Mouse (Mus musculus): ENCODE data around the gene Dst. TPM values are rescaled to one million over a fixed set of nuclear protein-coding genes. Genes with fewer than 3 reads are reported as not detected.

Gene Dst
- polyA plus RNA-seq, 1 experiment from 2014 or later, result 13.4 TPM

- Histone ChIP-seq H3K4me1 (replicated peaks; ENCODE audit: control insufficient read depth, insufficient read depth, low read length) (no peaks in the 10 kb centered on the region), H3K9ac (ENCODE audit: low read length) (no peak overlapping the region), H3K4me2 (ENCODE audit: low read depth, low read length) (no peak overlapping the region), H3K9me3 (ENCODE audit: control insufficient read depth, low read length) (no peaks in the 10 kb centered on the region), H3K27me3 (ENCODE audit: control insufficient read depth, insufficient read depth, low read depth, low read length) (no peaks in the 10 kb centered on the region), H3K36me3 (ENCODE audit: control insufficient read depth, insufficient read depth, low read length) (no peaks in the 10 kb centered on the region), H3K27ac (ENCODE audit: low read length) (no peak overlapping the region), H3K4me3 (ENCODE audit: low read length) (no peak overlapping the region)
- ATAC-seq (ENCODE audit: low read depth), result no peak
- 73% methylated on average over 11 of the region's 11 CpGs for WGBS
Measured at GRCm38 (mm10) chr1:33940364-33940928, 32.4 kb downstream of the Dst start.

- no peaks in the 10 kb centered on the region for H3K4me1 ChIP-seq (replicated peaks; ENCODE audit: control insufficient read depth, insufficient read depth, low read length)
- no peaks in the 10 kb centered on the region for H3K9me3 ChIP-seq (ENCODE audit: control insufficient read depth, low read length)
- ATAC-seq (ENCODE audit: low read depth), result no peak
- WGBS, result 78% methylated on average over 8 of the region's 8 CpGs
- no peak overlapping the region for H3K4me3 ChIP-seq (ENCODE audit: low read length)
- no peaks in the 10 kb centered on the region for H3K36me3 ChIP-seq (ENCODE audit: control insufficient read depth, insufficient read depth, low read length)
- no peak overlapping the region for H3K4me2 ChIP-seq (ENCODE audit: low read depth, low read length)
- H3K27me3 ChIP-seq (ENCODE audit: control insufficient read depth, insufficient read depth, low read depth, low read length), result no peaks in the 10 kb centered on the region
- H3K27ac ChIP-seq (ENCODE audit: low read length), result no peak overlapping the region
- no peak overlapping the region for H3K9ac ChIP-seq (ENCODE audit: low read length)
Measured at GRCm38 (mm10) chr1:33942638-33943037, 34.6 kb downstream of the Dst start.

GRCm38 (mm10) chr1:33943943-33944342, 35.9 kb downstream of the Dst start:
- no peaks in the 10 kb centered on the region for H3K27me3 ChIP-seq (ENCODE audit: control insufficient read depth, insufficient read depth, low read depth, low read length)
- H3K9ac ChIP-seq (ENCODE audit: low read length), result no peak overlapping the region
- H3K36me3 ChIP-seq (ENCODE audit: control insufficient read depth, insufficient read depth, low read length), result no peaks in the 10 kb centered on the region
- H3K27ac ChIP-seq (ENCODE audit: low read length), result no peak overlapping the region
- H3K4me1 ChIP-seq (replicated peaks; ENCODE audit: control insufficient read depth, insufficient read depth, low read length), result no peaks in the 10 kb centered on the region
- H3K4me2 ChIP-seq (ENCODE audit: low read depth, low read length), result no peak overlapping the region
- no peaks in the 10 kb centered on the region for H3K9me3 ChIP-seq (ENCODE audit: control insufficient read depth, low read length)
- 81% methylated on average over 2 of the region's 2 CpGs for WGBS
- ATAC-seq (ENCODE audit: low read depth), result no peak
- H3K4me3 ChIP-seq (ENCODE audit: low read length), result no peak overlapping the region

- no peak overlapping the region for H3K4me3 ChIP-seq (ENCODE audit: low read length)
Measured at GRCm38 (mm10) chr1:33944977-33945750, 37.1 kb downstream of the Dst start.

GRCm38 (mm10) chr1:33945756-33946155, 37.7 kb downstream of the Dst start:
- Histone ChIP-seq H3K36me3 (ENCODE audit: control insufficient read depth, insufficient read depth, low read length) (no peaks in the 10 kb centered on the region), H3K27me3 (ENCODE audit: control insufficient read depth, insufficient read depth, low read depth, low read length) (no peaks in the 10 kb centered on the region), H3K27ac (ENCODE audit: low read length) (no peak overlapping the region), H3K9me3 (ENCODE audit: control insufficient read depth, low read length) (no peaks in the 10 kb centered on the region), H3K9ac (ENCODE audit: low read length) (no peak overlapping the region), H3K4me2 (ENCODE audit: low read depth, low read length) (no peak overlapping the region), H3K4me3 (ENCODE audit: low read length) (no peak overlapping the region), H3K4me1 (replicated peaks; ENCODE audit: control insufficient read depth, insufficient read depth, low read length) (no peaks in the 10 kb centered on the region)
- no peak for ATAC-seq (ENCODE audit: low read depth)
- WGBS, result 86% methylated on average over 6 of the region's 6 CpGs

More at GRCm38 (mm10) chr1:33944977-33945750, 37.1 kb downstream of the Dst start:
- no peak overlapping the region for H3K27ac ChIP-seq (ENCODE audit: low read length)
- H3K36me3 ChIP-seq (ENCODE audit: control insufficient read depth, insufficient read depth, low read length), result no peaks in the 10 kb centered on the region
- H3K4me2 ChIP-seq (ENCODE audit: low read depth, low read length), result peak overlapping the region; percentile 38
- H3K4me1 ChIP-seq (replicated peaks; ENCODE audit: control insufficient read depth, insufficient read depth, low read length), result no peaks in the 10 kb centered on the region
- H3K9me3 ChIP-seq (ENCODE audit: control insufficient read depth, low read length), result no peaks in the 10 kb centered on the region
- no peak overlapping the region for H3K9ac ChIP-seq (ENCODE audit: low read length)
- H3K27me3 ChIP-seq (ENCODE audit: control insufficient read depth, insufficient read depth, low read depth, low read length), result no peaks in the 10 kb centered on the region
- 43% methylated on average over 17 of the region's 17 CpGs for WGBS
- ATAC-seq (ENCODE audit: low read depth), result peak; percentile 93

- ATAC-seq (ENCODE audit: low read depth), result no peak
- Histone ChIP-seq H3K9me3 (ENCODE audit: control insufficient read depth, low read length) (no peaks in the 10 kb centered on the region), H3K4me2 (ENCODE audit: low read depth, low read length) (no peak overlapping the region), H3K27ac (ENCODE audit: low read length) (no peak overlapping the region), H3K9ac (ENCODE audit: low read length) (no peak overlapping the region), H3K36me3 (ENCODE audit: control insufficient read depth, insufficient read depth, low read length) (no peaks in the 10 kb centered on the region), H3K4me3 (ENCODE audit: low read length) (no peak overlapping the region), H3K27me3 (ENCODE audit: control insufficient read depth, insufficient read depth, low read depth, low read length) (no peaks in the 10 kb centered on the region), H3K4me1 (replicated peaks; ENCODE audit: control insufficient read depth, insufficient read depth, low read length) (no peaks in the 10 kb centered on the region)
- WGBS, result 75% methylated on average over 12 of the region's 12 CpGs
Measured at GRCm38 (mm10) chr1:33946601-33947395, 38.8 kb downstream of the Dst start.

GRCm38 (mm10) chr1:33947838-33948237, 39.8 kb downstream of the Dst start:
- no peaks in the 10 kb centered on the region for H3K27me3 ChIP-seq (ENCODE audit: control insufficient read depth, insufficient read depth, low read depth, low read length)
- no peaks in the 10 kb centered on the region for H3K9me3 ChIP-seq (ENCODE audit: control insufficient read depth, low read length)
- no peaks in the 10 kb centered on the region for H3K4me1 ChIP-seq (replicated peaks; ENCODE audit: control insufficient read depth, insufficient read depth, low read length)
- ATAC-seq (ENCODE audit: low read depth), result no peak
- WGBS, result 79% methylated on average over 6 of the region's 6 CpGs
- H3K4me3 ChIP-seq (ENCODE audit: low read length), result no peak overlapping the region
- H3K27ac ChIP-seq (ENCODE audit: low read length), result no peak overlapping the region
- no peak overlapping the region for H3K9ac ChIP-seq (ENCODE audit: low read length)
- no peaks in the 10 kb centered on the region for H3K36me3 ChIP-seq (ENCODE audit: control insufficient read depth, insufficient read depth, low read length)
- H3K4me2 ChIP-seq (ENCODE audit: low read depth, low read length), result no peak overlapping the region

- 80% methylated on average over 5 of the region's 5 CpGs for WGBS
- H3K9ac ChIP-seq (ENCODE audit: low read length), result no peak overlapping the region
- no peak overlapping the region for H3K4me3 ChIP-seq (ENCODE audit: low read length)
- H3K36me3 ChIP-seq (ENCODE audit: control insufficient read depth, insufficient read depth, low read length), result no peaks in the 10 kb centered on the region
- no peaks in the 10 kb centered on the region for H3K4me1 ChIP-seq (replicated peaks; ENCODE audit: control insufficient read depth, insufficient read depth, low read length)
- H3K9me3 ChIP-seq (ENCODE audit: control insufficient read depth, low read length), result no peaks in the 10 kb centered on the region
- no peak for ATAC-seq (ENCODE audit: low read depth)
- H3K4me2 ChIP-seq (ENCODE audit: low read depth, low read length), result no peak overlapping the region
- no peak overlapping the region for H3K27ac ChIP-seq (ENCODE audit: low read length)
- H3K27me3 ChIP-seq (ENCODE audit: control insufficient read depth, insufficient read depth, low read depth, low read length), result no peaks in the 10 kb centered on the region
Measured at GRCm38 (mm10) chr1:33948511-33948910, 40.5 kb downstream of the Dst start.

GRCm38 (mm10) chr1:33955626-33956025, 47.6 kb downstream of the Dst start:
- Histone ChIP-seq H3K4me3 (ENCODE audit: low read length) (no peak overlapping the region), H3K4me1 (replicated peaks; ENCODE audit: control insufficient read depth, insufficient read depth, low read length) (no peaks in the 10 kb centered on the region), H3K4me2 (ENCODE audit: low read depth, low read length) (no peak overlapping the region), H3K27ac (ENCODE audit: low read length) (no peak overlapping the region), H3K9ac (ENCODE audit: low read length) (no peak overlapping the region), H3K27me3 (ENCODE audit: control insufficient read depth, insufficient read depth, low read depth, low read length) (no peaks in the 10 kb centered on the region), H3K36me3 (ENCODE audit: control insufficient read depth, insufficient read depth, low read length) (no peaks in the 10 kb centered on the region), H3K9me3 (ENCODE audit: control insufficient read depth, low read length) (no peaks in the 10 kb centered on the region)
- WGBS, result 88% methylated on average over 6 of the region's 6 CpGs
- ATAC-seq (ENCODE audit: low read depth), result no peak
